Mouse (Mus musculus): ENCODE data around the gene Rpl37a.
A peak's percentile ranks its signal among the peaks of the same experiment; 100 is the strongest.

Gene Rpl37a

GRCm38 (mm10) chr1:72710753-72711653 is at the start of gene Rpl37a:
Rpl37a (plus strand) TSS chr1:72711290.
- DNase-seq: peak; percentile 97

- no peak for DNase-seq
Observed at GRCm38 (mm10) chr1:72673070-72673469, 38.0 kb upstream of the Rpl37a start.

GRCm38 (mm10) chr1:72696256-72696655 is 14.8 kb upstream of the Rpl37a start:
- no peak for DNase-seq

- peak; percentile 44 for DNase-seq
Observed at GRCm38 (mm10) chr1:72698651-72699050, 12.4 kb upstream of the Rpl37a start.

GRCm38 (mm10) chr1:72700479-72700878 is 10.6 kb upstream of the Rpl37a start, which contains the start of gene Ankar:
Ankar (minus strand) TSS chr1:72700579.
- DNase-seq: no peak

- no peak for DNase-seq
Observed at GRCm38 (mm10) chr1:72707525-72707924, 3.6 kb upstream of the Rpl37a start.

GRCm38 (mm10) chr1:72711684-72712083 is 594 bp downstream of the Rpl37a start:
- no peak for DNase-seq

- DNase-seq: no peak
Observed at GRCm38 (mm10) chr1:72714547-72714946, 3.5 kb downstream of the Rpl37a start.

GRCm38 (mm10) chr1:72715065-72715464 is 4.0 kb downstream of the Rpl37a start:
- no peak for DNase-seq

GRCm38 (mm10) chr1:72715593-72716361 is 4.7 kb downstream of the Rpl37a start:
- DNase-seq: no peak

GRCm38 (mm10) chr1:72716421-72716820 is 5.3 kb downstream of the Rpl37a start:
- no peak for DNase-seq

GRCm38 (mm10) chr1:72716926-72717325 is 5.8 kb downstream of the Rpl37a start:
- DNase-seq: peak; percentile 77

GRCm38 (mm10) chr1:72717540-72717939 is 6.5 kb downstream of the Rpl37a start:
- no peak for DNase-seq

- peak; percentile 71 for DNase-seq
Observed at GRCm38 (mm10) chr1:72718846-72719245, 7.8 kb downstream of the Rpl37a start.

- no peak for DNase-seq
Observed at GRCm38 (mm10) chr1:72720115-72720725, 9.1 kb downstream of the Rpl37a start.

- DNase-seq: no peak
Observed at GRCm38 (mm10) chr1:72722646-72723045, 11.6 kb downstream of the Rpl37a start.

GRCm38 (mm10) chr1:72724354-72724753 is 13.3 kb downstream of the Rpl37a start:
- DNase-seq: no peak

- DNase-seq: no peak
Observed at GRCm38 (mm10) chr1:72725941-72726340, 14.9 kb downstream of the Rpl37a start.

- DNase-seq: no peak
Observed at GRCm38 (mm10) chr1:72728781-72729180, 17.7 kb downstream of the Rpl37a start.

GRCm38 (mm10) chr1:72730126-72730525 is 19.0 kb downstream of the Rpl37a start:
- DNase-seq: no peak

- no peak for DNase-seq
Observed at GRCm38 (mm10) chr1:72733191-72733691, 22.2 kb downstream of the Rpl37a start.

- DNase-seq: peak; percentile 50
Observed at GRCm38 (mm10) chr1:72736397-72737125, 25.5 kb downstream of the Rpl37a start.
